Mouse (Mus musculus): Measurements from ENCODE around the gene Jazf1.

DNA sequence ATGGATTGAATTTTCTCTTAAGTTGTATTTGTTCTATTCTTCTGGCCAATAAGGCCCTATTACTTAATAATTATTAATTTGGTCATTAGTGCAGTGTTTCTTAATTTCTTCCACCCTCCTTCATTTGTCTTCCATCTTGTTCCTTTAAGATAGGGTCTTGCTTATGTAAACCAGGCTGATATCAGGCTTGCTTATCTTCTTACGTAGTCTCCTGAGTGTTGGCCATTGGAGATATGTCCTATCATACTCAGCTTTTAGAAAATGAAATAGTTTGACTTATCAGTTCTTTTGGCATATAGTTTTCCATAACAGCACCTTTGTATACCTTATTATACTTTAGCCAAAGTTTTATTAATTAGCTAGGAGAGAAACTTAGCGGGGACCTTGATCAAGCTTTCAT lies 333.8 kb downstream of the Jazf1 start:
- no peak for TF ChIP-seq CTCF (IDR thresholded peaks at IDR 0.05; ENCODE audit: low read depth, low read length)
- TF ChIP-seq POLR2A (IDR thresholded peaks at IDR 0.05; ENCODE audit: extremely low read depth, insufficient read depth, low read length): no peak
